Mouse (Mus musculus): ENCODE data around the gene Pgbd1. TPM values are rescaled to one million over a fixed set of nuclear protein-coding genes. Genes with fewer than 3 reads are reported as not detected.

Pgbd1 gene
- polyA plus RNA-seq, 2 experiments = 1.2 to 1.3 TPM

- ATAC-seq (ENCODE audit: insufficient read depth) (peak; percentile 76), DNase-seq (ENCODE audit: low read depth in 3 of 3, low spot score in 3 of 3) (peak; percentile 52 to 58 (median 54))
- Histone ChIP-seq H3K36me3 (replicated peaks; ENCODE audit: control insufficient read depth, insufficient read depth, low read depth) (no peaks in the 10 kb centered on the region), H3K9ac (replicated peaks) (peak within 1 kb of the TSS; percentile 68), H3K9me3 (ENCODE audit: control insufficient read depth, low read length) (no peaks in the 10 kb centered on the region), H3K4me1 (replicated peaks; ENCODE audit: control insufficient read depth in 2 of 2, insufficient read depth in 2 of 2, low read length in 1 of 2) (peaks cover 2 to 13% of the 10 kb centered on the region in 2 experiments; a peak in 3 of 4 replicates), H3K4me3 (ENCODE audit: insufficient read depth in 1 of 2, low read depth in 2 of 2, low read length in 2 of 2) (peak within 1 kb of the TSS; percentile 68 to 85), H3K27me3 (ENCODE audit: control insufficient read depth, insufficient read depth, low read length) (no peaks in the 10 kb centered on the region), H3K4me2 (ENCODE audit: low read depth) (peak within 1 kb of the TSS; percentile 77), H3K27ac (no peak within 1 kb of the TSS; the same call in 1 of the 2 replicates)
- TF ChIP-seq EP300 (IDR thresholded peaks at IDR 0.05; ENCODE audit: low read depth) (no peak), CTCF (IDR thresholded peaks at IDR 0.05; ENCODE audit: low read depth) (no peak)
- under 1% methylated on average over 23 of the region's 23 CpGs for WGBS (ENCODE audit: insufficient replicate concordance)
Measured at GRCm38 (mm10) chr13:21453449-21453848, 12.6 kb upstream of the Pgbd1 start, which contains the start of gene Zscan26. TSS of gene Zscan26 (minus strand) at chr13:21453730.

- Histone ChIP-seq H3K27ac (no peak overlapping the region), H3K36me3 (replicated peaks; ENCODE audit: control insufficient read depth, insufficient read depth, low read depth) (no peaks in the 10 kb centered on the region), H3K9ac (replicated peaks) (peak overlapping the region; percentile 68), H3K4me2 (ENCODE audit: low read depth) (peak overlapping the region; percentile 77), H3K4me3 (ENCODE audit: insufficient read depth in 1 of 2, low read depth in 2 of 2, low read length in 2 of 2) (peak overlapping the region; percentile 68 to 85), H3K4me1 (replicated peaks; ENCODE audit: control insufficient read depth in 2 of 2, insufficient read depth in 2 of 2, low read length in 1 of 2) (peaks cover 2 to 13% of the 10 kb centered on the region in 2 experiments; a peak in 3 of 4 replicates), H3K9me3 (ENCODE audit: control insufficient read depth, low read length) (no peaks in the 10 kb centered on the region), H3K27me3 (ENCODE audit: control insufficient read depth, insufficient read depth, low read length) (no peaks in the 10 kb centered on the region)
- ATAC-seq (ENCODE audit: insufficient read depth) = no peak
- 3% methylated on average over 13 of the region's 13 CpGs for WGBS (ENCODE audit: insufficient replicate concordance)
- no peak for TF ChIP-seq EP300 (IDR thresholded peaks at IDR 0.05; ENCODE audit: low read depth)
- TF ChIP-seq CTCF (IDR thresholded peaks at IDR 0.05; ENCODE audit: low read depth) = no peak
- no peak for DNase-seq (ENCODE audit: low read depth in 3 of 3, low spot score in 3 of 3)
Measured at GRCm38 (mm10) chr13:21453042-21453441, 12.2 kb upstream of the Pgbd1 start.

- H3K4me2 ChIP-seq (ENCODE audit: low read depth) = peak overlapping the region; percentile 6; the same call in 1 of the 2 replicates
Measured at GRCm38 (mm10) chr13:21447856-21448614, 7.2 kb upstream of the Pgbd1 start.

GRCm38 (mm10) chr13:21446796-21447195 lies 5.9 kb upstream of the Pgbd1 start:
- no peaks in the 10 kb centered on the region for H3K9me3 ChIP-seq (ENCODE audit: control insufficient read depth, low read length)
- H3K27ac ChIP-seq = no peak overlapping the region
- H3K4me3 ChIP-seq (ENCODE audit: insufficient read depth in 1 of 2, low read depth in 2 of 2, low read length in 2 of 2) = no peak overlapping the region
- WGBS (ENCODE audit: insufficient replicate concordance) = 71% methylated on average over 9 of the region's 9 CpGs
- DNase-seq (ENCODE audit: low read depth in 3 of 3, low spot score in 3 of 3) (no peak), ATAC-seq (ENCODE audit: insufficient read depth) (no peak)
- peaks cover 12% of the 10 kb centered on the region for H3K36me3 ChIP-seq (replicated peaks; ENCODE audit: control insufficient read depth, insufficient read depth, low read depth)
- no peak overlapping the region for H3K4me2 ChIP-seq (ENCODE audit: low read depth)
- no peaks in the 10 kb centered on the region for H3K27me3 ChIP-seq (ENCODE audit: control insufficient read depth, insufficient read depth, low read length)
- TF ChIP-seq EP300 (IDR thresholded peaks at IDR 0.05; ENCODE audit: low read depth) = no peak
- TF ChIP-seq CTCF (IDR thresholded peaks at IDR 0.05; ENCODE audit: low read depth) = no peak
- peaks cover 0 to under 1% of the 10 kb centered on the region in 2 experiments; a peak in 3 of 4 replicates for H3K4me1 ChIP-seq (replicated peaks; ENCODE audit: control insufficient read depth in 2 of 2, insufficient read depth in 2 of 2, low read length in 1 of 2)
- H3K9ac ChIP-seq (replicated peaks) = no peak overlapping the region

More at GRCm38 (mm10) chr13:21447856-21448614, 7.2 kb upstream of the Pgbd1 start:
- Histone ChIP-seq H3K4me3 (ENCODE audit: insufficient read depth in 1 of 2, low read depth in 2 of 2, low read length in 2 of 2) (no peak overlapping the region), H3K4me1 (replicated peaks; ENCODE audit: control insufficient read depth in 2 of 2, insufficient read depth in 2 of 2, low read length in 1 of 2) (peaks cover 2 to 11% of the 10 kb centered on the region in 2 experiments; a peak in 3 of 4 replicates), H3K36me3 (replicated peaks; ENCODE audit: control insufficient read depth, insufficient read depth, low read depth) (peaks cover 12% of the 10 kb centered on the region), H3K9me3 (ENCODE audit: control insufficient read depth, low read length) (no peaks in the 10 kb centered on the region), H3K27me3 (ENCODE audit: control insufficient read depth, insufficient read depth, low read length) (no peaks in the 10 kb centered on the region), H3K9ac (replicated peaks) (no peak overlapping the region), H3K27ac (no peak overlapping the region)
- ATAC-seq (ENCODE audit: insufficient read depth) (no peak), DNase-seq (ENCODE audit: low read depth in 3 of 3, low spot score in 3 of 3) (no peak)
- TF ChIP-seq CTCF (IDR thresholded peaks at IDR 0.05; ENCODE audit: low read depth) (no peak), EP300 (IDR thresholded peaks at IDR 0.05; ENCODE audit: low read depth) (no peak)
- WGBS (ENCODE audit: insufficient replicate concordance) = 74% methylated on average over 16 of the region's 16 CpGs

- H3K9ac ChIP-seq (replicated peaks) = peak overlapping the region; percentile 92
- H3K27me3 ChIP-seq (ENCODE audit: control insufficient read depth, insufficient read depth, low read length) = no peaks in the 10 kb centered on the region
- H3K4me2 ChIP-seq (ENCODE audit: low read depth) = peak overlapping the region; percentile 95
- H3K4me3 ChIP-seq (ENCODE audit: insufficient read depth in 1 of 2, low read depth in 2 of 2, low read length in 2 of 2) = peak overlapping the region; percentile 78 to 96
- peaks cover 7% of the 10 kb centered on the region in 2 experiments for H3K4me1 ChIP-seq (replicated peaks; ENCODE audit: control insufficient read depth in 2 of 2, insufficient read depth in 2 of 2, low read length in 1 of 2)
- H3K27ac ChIP-seq = peak overlapping the region; percentile 81
- ATAC-seq (ENCODE audit: insufficient read depth) = no peak
- no peak for DNase-seq (ENCODE audit: low read depth in 3 of 3, low spot score in 3 of 3)
- no peaks in the 10 kb centered on the region for H3K9me3 ChIP-seq (ENCODE audit: control insufficient read depth, low read length)
- TF ChIP-seq EP300 (IDR thresholded peaks at IDR 0.05; ENCODE audit: low read depth) (no peak), CTCF (IDR thresholded peaks at IDR 0.05; ENCODE audit: low read depth) (no peak)
- WGBS (ENCODE audit: insufficient replicate concordance) = 19% methylated on average over 10 of the region's 10 CpGs
- peaks cover 9% of the 10 kb centered on the region for H3K36me3 ChIP-seq (replicated peaks; ENCODE audit: control insufficient read depth, insufficient read depth, low read depth)
Measured at GRCm38 (mm10) chr13:21441207-21441572, 332 bp upstream of the Pgbd1 start.
